Mouse (Mus musculus) forebrain, embryonic 16.5 days (tissue): ENCODE measurements around the gene Ifitm3. TPM values are rescaled to one million over a fixed set of nuclear protein-coding genes. Genes with fewer than 3 reads are reported as not detected.
"Not testable (repeated sequence)": the region's sequence is repeated elsewhere in the genome, so short reads cannot be mapped to it uniquely, and the experiment has no call there.

Experiments
- ATAC-seq: fragments of 200-750 bp; cut with Nextera tagmentation; 2 replicates; pipeline ENCODE4 v1.8.0; 2017; ENCODE audit warnings: mild to moderate bottlenecking, moderate library complexity
- H3K27ac ChIP-seq: fragments of 300-500 bp; sonication (generic); 2 replicates; pipeline ENCODE4 v1.5.1; 2014; ENCODE audit warnings: low read length, control low read depth
- H3K27me3 ChIP-seq: fragments of 300-500 bp; sonication (generic); replicated peaks from 2 replicates; pipeline ENCODE4 v1.6.1; 2014; ENCODE audit warnings: low read length; ENCODE audit not compliant: control insufficient read depth, insufficient read depth
- H3K36me3 ChIP-seq: fragments of 300-500 bp; sonication (generic); 2 replicates; pipeline ENCODE4 v1.6.1; 2014; ENCODE audit not compliant: control insufficient read depth, insufficient read depth
- H3K4me1 ChIP-seq: fragments of 300-500 bp; sonication (generic); replicated peaks from 2 replicates; pipeline ENCODE4 v1.6.1; 2014; ENCODE audit warnings: low read length; ENCODE audit not compliant: control insufficient read depth, insufficient read depth
- H3K4me2 ChIP-seq: fragments of 300-500 bp; sonication (generic); 2 replicates; pipeline ENCODE4 v1.6.1; 2014; ENCODE audit warnings: mild to moderate bottlenecking, low read length, control low read depth
- H3K4me3 ChIP-seq: fragments of 300-500 bp; sonication (generic); replicated peaks from 2 replicates; pipeline ENCODE4 v1.5.1; 2014; ENCODE audit warnings: mild to moderate bottlenecking, low read length, control low read depth
- H3K9ac ChIP-seq: fragments of 300-500 bp; sonication (generic); replicated peaks from 2 replicates; pipeline ENCODE4 v1.6.1; 2014; ENCODE audit warnings: low read depth, low read length, control low read depth
- H3K9me3 ChIP-seq: fragments of 300-500 bp; sonication (generic); 2 replicates; pipeline ENCODE4 v1.6.1; 2016; ENCODE audit warnings: low read length; ENCODE audit not compliant: control insufficient read depth
- WGBS: fragments of 180-500 bp; shearing (Covaris S2); extraction: QIAGEN DNeasy Blood & Tissue Kit; methylation state at CpG from one replicate; pipeline ENCODE4 v1.1.7; 2014; 5-methylcytosine and 5-hydroxymethylcytosine counted together
- polyA plus RNA-seq: library from polyadenylated mRNA; unstranded; fragments of >200 nt; fragmentation: Nextera tagmentation; extraction: Ambion mirVana; gene quantifications from 2 replicates; pipeline ENCODE4 v1.2.1, GENCODE M21; 2015

Ifitm3 gene
- polyA plus RNA-seq, 1 experiment from 2014 or later: 21.0 TPM

GRCm38 (mm10) chr7:141038090-141039032, 27.8 kb upstream of the Ifitm3 start:
- no peaks in the 10 kb centered on the region for H3K36me3 ChIP-seq
- no peaks in the 10 kb centered on the region for H3K9me3 ChIP-seq
- 85% methylated on average over 20 of the region's 21 CpGs for WGBS
- no peak overlapping the region for H3K4me2 ChIP-seq
- no peaks in the 10 kb centered on the region for H3K27me3 ChIP-seq
- no peak overlapping the region for H3K4me3 ChIP-seq
- H3K4me1 ChIP-seq: no peaks in the 10 kb centered on the region
- ATAC-seq: no peak
- no peak overlapping the region for H3K9ac ChIP-seq
- H3K27ac ChIP-seq: no peak overlapping the region

DNA sequence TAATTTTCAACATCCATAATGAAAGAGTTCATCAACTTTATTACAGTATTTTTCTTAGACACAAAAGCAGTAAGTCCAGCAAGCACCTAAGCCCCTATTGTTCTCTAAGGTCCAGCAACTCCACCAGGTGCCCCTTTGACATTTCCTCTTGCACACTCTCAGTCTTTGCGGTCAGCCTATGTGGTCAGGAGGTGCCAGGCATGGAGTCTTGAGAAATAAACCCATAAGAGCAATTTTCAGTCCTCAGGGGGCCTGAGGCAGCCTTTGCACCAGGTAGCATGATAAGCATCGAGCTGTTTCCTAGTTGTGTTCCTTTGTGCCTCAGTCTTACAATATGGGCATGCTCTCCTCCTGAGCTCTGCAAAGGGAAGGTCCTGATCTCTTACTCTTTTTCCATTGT, 26.1 kb upstream of the Ifitm3 start:
- H3K4me2 ChIP-seq, H3K4me1 ChIP-seq, H3K9ac ChIP-seq, ATAC-seq, H3K4me3 ChIP-seq, H3K9me3 ChIP-seq, H3K27ac ChIP-seq, H3K27me3 ChIP-seq, H3K36me3 ChIP-seq: not testable (repeated sequence)
- WGBS: 86% methylated on average over 1 of the region's 2 CpGs

DNA sequence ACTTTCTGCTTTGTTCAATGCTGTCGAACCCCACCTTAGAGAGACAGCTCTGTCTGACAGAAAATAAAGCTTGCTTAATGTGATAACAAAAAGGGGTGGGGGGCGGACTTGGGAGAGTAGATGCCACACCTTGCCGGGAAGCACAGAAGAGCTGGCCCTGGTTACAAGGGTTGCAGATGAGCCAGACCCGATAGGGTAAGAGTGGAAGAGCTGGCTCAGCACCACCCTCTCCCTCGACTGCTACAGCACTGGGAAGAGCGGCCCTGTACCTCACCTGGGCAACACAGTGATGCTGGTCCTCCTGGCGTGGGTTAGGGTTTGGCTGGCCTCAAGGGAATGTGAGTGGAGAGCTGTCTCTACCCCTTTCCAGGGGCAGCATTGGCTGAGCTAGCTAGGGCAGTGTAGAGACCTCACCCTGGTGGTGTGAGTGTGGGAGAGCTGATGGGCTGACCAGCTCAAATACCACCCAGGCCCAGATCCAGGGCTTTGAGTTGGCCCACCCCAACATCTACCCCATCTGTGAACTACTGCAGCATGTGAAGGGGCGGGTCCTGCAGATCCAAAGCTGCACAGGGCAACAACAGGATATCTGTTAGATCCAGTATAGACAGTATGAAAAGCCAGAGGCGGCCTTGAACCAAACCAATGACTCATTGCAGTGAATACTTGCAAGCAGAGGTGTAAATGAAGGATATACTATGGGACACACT, 22.0 kb upstream of the Ifitm3 start:
- no peaks in the 10 kb centered on the region for H3K36me3 ChIP-seq
- 82% methylated on average over 9 of the region's 9 CpGs for WGBS
- no peak overlapping the region for H3K9ac ChIP-seq
- no peak for ATAC-seq
- H3K4me1 ChIP-seq: no peaks in the 10 kb centered on the region
- H3K4me2 ChIP-seq: no peak overlapping the region
- H3K27ac ChIP-seq: no peak overlapping the region
- no peaks in the 10 kb centered on the region for H3K9me3 ChIP-seq
- no peaks in the 10 kb centered on the region for H3K27me3 ChIP-seq
- no peak overlapping the region for H3K4me3 ChIP-seq

DNA sequence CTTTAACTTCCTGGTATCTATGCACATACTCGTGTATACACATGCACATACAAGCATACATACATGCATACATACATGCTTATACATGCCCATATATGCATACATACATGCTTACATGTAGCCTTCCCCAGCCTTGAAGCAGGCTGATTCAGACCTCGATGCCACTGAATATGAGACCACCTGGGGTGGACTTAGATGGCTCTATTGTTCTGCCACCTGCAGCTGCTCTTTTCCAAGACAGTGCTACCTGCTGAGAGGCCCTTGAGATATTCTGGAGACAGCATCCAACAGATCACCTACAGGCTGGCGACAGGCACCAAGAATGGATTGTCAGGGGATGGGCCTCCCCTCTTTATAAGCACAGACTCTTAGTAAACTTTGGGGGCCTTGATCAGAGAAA, 19.8 kb upstream of the Ifitm3 start:
- Histone ChIP-seq H3K27me3 (no peaks in the 10 kb centered on the region), H3K9me3 (no peaks in the 10 kb centered on the region), H3K36me3 (no peaks in the 10 kb centered on the region), H3K4me1 (peaks cover 8% of the 10 kb centered on the region), H3K4me2 (no peak overlapping the region), H3K4me3 (no peak overlapping the region), H3K9ac (no peak overlapping the region), H3K27ac (no peak overlapping the region)
- ATAC-seq: no peak
- 37% methylated on average over 3 of the region's 3 CpGs for WGBS

DNA sequence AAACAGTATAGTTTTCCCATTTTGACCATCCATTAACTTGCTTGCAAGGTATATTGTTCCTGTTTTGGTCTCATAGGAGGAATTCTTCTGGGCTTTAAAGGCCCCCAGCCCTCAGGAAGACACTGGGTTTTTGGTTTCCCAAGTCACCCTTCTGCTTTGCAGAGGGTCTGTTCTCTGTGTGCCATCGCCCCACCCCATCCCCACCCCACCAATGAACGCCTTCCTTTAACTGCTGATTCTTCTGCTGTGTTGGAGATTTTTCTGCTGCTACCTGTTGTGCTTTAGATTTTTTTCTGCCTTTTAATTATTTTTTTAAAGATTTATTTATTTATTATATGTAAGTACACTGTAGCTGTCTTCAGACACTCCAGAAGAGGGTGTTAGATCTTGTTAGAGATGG, 18.3 kb upstream of the Ifitm3 start, which contains the start of gene Gm17387:
TSS of gene Gm17387 (plus strand) at position 301 of the 400 bp plus-strand sequence.
- H3K9ac ChIP-seq: no peak within 1 kb of the TSS
- 95% methylated on average over 2 of the region's 2 CpGs for WGBS
- H3K9me3 ChIP-seq: no peaks in the 10 kb centered on the region
- H3K27me3 ChIP-seq: no peaks in the 10 kb centered on the region
- H3K4me2 ChIP-seq: no peak within 1 kb of the TSS
- no peak within 1 kb of the TSS for H3K27ac ChIP-seq
- peaks cover 13% of the 10 kb centered on the region for H3K4me1 ChIP-seq
- ATAC-seq: no peak
- no peaks in the 10 kb centered on the region for H3K36me3 ChIP-seq
- no peak within 1 kb of the TSS for H3K4me3 ChIP-seq

DNA sequence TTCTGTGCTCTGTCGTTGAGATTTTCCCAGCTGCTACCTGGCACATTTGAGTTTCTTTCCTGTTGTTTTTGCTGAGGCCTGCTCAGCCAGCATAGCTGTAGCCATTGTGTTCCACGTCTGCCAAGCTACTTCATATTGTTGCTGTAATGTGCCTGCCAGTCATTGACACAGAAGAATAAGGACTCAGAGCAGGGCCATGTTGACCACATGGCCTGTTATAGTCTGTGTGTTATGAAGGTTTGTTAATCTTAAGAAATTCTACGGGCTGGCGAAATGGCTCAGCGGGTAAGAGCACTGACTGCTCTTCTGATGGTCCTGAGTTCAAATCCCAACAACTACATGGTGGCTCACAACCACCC, 16.1 kb upstream of the Ifitm3 start:
- no peaks in the 10 kb centered on the region for H3K36me3 ChIP-seq
- no peaks in the 10 kb centered on the region for H3K9me3 ChIP-seq
- peak overlapping the region; percentile 60 for H3K27ac ChIP-seq
- H3K4me3 ChIP-seq: no peak overlapping the region
- H3K4me2 ChIP-seq: no peak overlapping the region
- WGBS: 13% methylated on average over 5 of the region's 5 CpGs
- peaks cover 13% of the 10 kb centered on the region for H3K4me1 ChIP-seq
- H3K27me3 ChIP-seq: no peaks in the 10 kb centered on the region
- ATAC-seq: peak; percentile 71
- H3K9ac ChIP-seq: no peak overlapping the region

GRCm38 (mm10) chr7:141026097-141026739, 15.6 kb upstream of the Ifitm3 start:
- peaks cover 13% of the 10 kb centered on the region for H3K4me1 ChIP-seq
- no peak overlapping the region for H3K4me2 ChIP-seq
- peak overlapping the region; percentile 60 for H3K27ac ChIP-seq
- ATAC-seq: peak; percentile 68
- H3K4me3 ChIP-seq: no peak overlapping the region
- 3% methylated on average over 6 of the region's 6 CpGs for WGBS
- no peak overlapping the region for H3K9ac ChIP-seq
- no peaks in the 10 kb centered on the region for H3K27me3 ChIP-seq
- no peaks in the 10 kb centered on the region for H3K9me3 ChIP-seq
- H3K36me3 ChIP-seq: no peaks in the 10 kb centered on the region

DNA sequence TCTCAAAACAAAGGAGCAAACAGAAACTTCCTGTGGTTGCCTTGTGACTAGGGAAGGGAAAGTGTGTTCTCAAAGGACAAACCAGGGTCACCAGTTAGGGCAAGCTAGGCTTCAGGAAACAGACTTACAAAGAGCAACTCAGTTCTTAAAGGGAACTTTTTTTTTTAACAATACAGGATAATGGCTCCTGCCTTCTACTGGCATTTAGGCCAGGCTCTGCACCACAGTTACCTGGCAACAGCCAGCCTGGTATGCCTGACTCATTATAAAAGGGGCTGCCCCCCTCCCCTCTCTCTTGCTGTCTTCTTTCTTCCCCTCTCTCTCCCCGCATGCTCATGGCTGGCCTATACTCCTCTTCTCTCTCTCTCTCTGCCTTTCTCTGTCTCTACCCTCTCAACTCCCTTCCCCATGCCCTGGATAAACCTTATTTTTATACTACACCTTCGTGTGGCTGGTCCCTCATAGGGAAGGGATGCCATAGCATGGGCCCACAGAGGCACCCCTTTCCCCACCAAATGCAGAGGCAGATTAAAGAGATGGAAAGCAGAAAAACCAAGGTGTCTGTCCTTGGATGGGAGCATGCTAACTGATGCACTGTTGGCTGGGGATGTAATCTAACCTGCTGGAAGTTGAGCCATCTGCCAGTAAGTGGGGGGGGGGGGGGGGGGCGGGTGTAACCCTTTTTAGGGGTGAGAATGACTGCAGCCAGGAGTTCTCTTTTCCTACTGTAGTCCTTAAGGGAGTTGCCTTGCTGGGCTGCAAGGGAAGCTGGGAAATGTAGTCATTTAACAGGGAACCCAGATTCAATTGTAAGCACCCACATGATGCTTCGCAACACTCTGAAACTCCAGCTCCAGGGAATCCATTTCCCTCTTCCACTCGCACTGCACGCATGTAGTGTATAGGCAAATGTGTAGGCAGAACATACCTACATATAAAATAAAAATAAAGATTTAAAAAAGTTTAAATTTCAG, 14.6 kb upstream of the Ifitm3 start:
- no peak overlapping the region; the same call in 1 of the 2 replicates for H3K9ac ChIP-seq
- no peak overlapping the region for H3K4me3 ChIP-seq
- ATAC-seq: peak; percentile 62
- H3K36me3 ChIP-seq: no peaks in the 10 kb centered on the region
- 8% methylated on average over 6 of the region's 6 CpGs for WGBS
- H3K9me3 ChIP-seq: no peaks in the 10 kb centered on the region
- 0 out of 2 replicates have a peak overlapping the region, but pooled peaks have one; percentile 3 for H3K27ac ChIP-seq
- H3K4me1 ChIP-seq: peaks cover 13% of the 10 kb centered on the region
- no peak overlapping the region for H3K4me2 ChIP-seq
- no peaks in the 10 kb centered on the region for H3K27me3 ChIP-seq
